Mouse (Mus musculus) mature B cell (primary cell): Measurements from ENCODE around the gene Slc25a45.

ENCODE experiments used
- in situ Hi-C: fragments of 300-500 bp; cut with MboI; formaldehyde crosslinking; loops from 2 replicates; pipeline ENCODE4 v1.14.3; 2019

Slc25a45 gene

GRCm38 (mm10) chr19:5892735-5893134 is 15.1 kb downstream of the Slc25a45 start:
- in situ Hi-C loops, result no loop called here

- in situ Hi-C loops, result no loop called here
Measured at GRCm38 (mm10) chr19:5893282-5894001, 15.8 kb downstream of the Slc25a45 start.

GRCm38 (mm10) chr19:5894002-5894678 is 16.5 kb downstream of the Slc25a45 start, which contains the start of gene Tigd3:
Tigd3 (minus strand) TSS chr19:5894149.
- in situ Hi-C loops, result no loop called here

GRCm38 (mm10) chr19:5907275-5907674 is 29.7 kb downstream of the Slc25a45 start:
- in situ Hi-C loops, result no loop called here

- in situ Hi-C loops, result no loop called here
Measured at GRCm38 (mm10) chr19:5910221-5910620, 32.6 kb downstream of the Slc25a45 start.

- in situ Hi-C loops, result no loop called here
Measured at GRCm38 (mm10) chr19:5911430-5912102, 34.0 kb downstream of the Slc25a45 start.

- in situ Hi-C loops, result no loop called here
Measured at GRCm38 (mm10) chr19:5912103-5913006, 34.7 kb downstream of the Slc25a45 start.

GRCm38 (mm10) chr19:5913007-5913719 is 35.6 kb downstream of the Slc25a45 start, which contains the start of gene Dpf2:
Dpf2 (minus strand) TSS chr19:5913010.
- in situ Hi-C loops, result no loop called here

- in situ Hi-C loops, result no loop called here
Measured at GRCm38 (mm10) chr19:5921715-5922114, 44.1 kb downstream of the Slc25a45 start.

- in situ Hi-C loops, result no loop called here
Measured at GRCm38 (mm10) chr19:5922119-5922942, 44.7 kb downstream of the Slc25a45 start.

GRCm38 (mm10) chr19:5922963-5923362 is 45.4 kb downstream of the Slc25a45 start:
- in situ Hi-C loops, result no loop called here

- in situ Hi-C loops, result no loop called here
Measured at GRCm38 (mm10) chr19:5923990-5924712, 46.5 kb downstream of the Slc25a45 start.

- in situ Hi-C loops, result no loop called here
Measured at GRCm38 (mm10) chr19:5924713-5925093, 47.1 kb downstream of the Slc25a45 start, which contains the start of gene Cdc42ep2. Cdc42ep2 (minus strand) TSS chr19:5924816.

GRCm38 (mm10) chr19:5925311-5925855 is 47.8 kb downstream of the Slc25a45 start:
- in situ Hi-C loops, result no loop called here

GRCm38 (mm10) chr19:5927026-5927425 is 49.4 kb downstream of the Slc25a45 start:
- in situ Hi-C loops, result no loop called here

GRCm38 (mm10) chr19:5927532-5927931 is 49.9 kb downstream of the Slc25a45 start:
- in situ Hi-C loops, result no loop called here

GRCm38 (mm10) chr19:5928104-5928503 is 50.5 kb downstream of the Slc25a45 start:
- in situ Hi-C loops, result no loop called here

GRCm38 (mm10) chr19:5928546-5928945 is 50.9 kb downstream of the Slc25a45 start:
- in situ Hi-C loops, result no loop called here
